Mouse (Mus musculus): ENCODE results near the gene Samd10. TPM values are rescaled to one million over a fixed set of nuclear protein-coding genes. Genes with fewer than 3 reads are reported as not detected.
A peak's percentile ranks its signal among the peaks of the same experiment; 100 is the strongest.

Gene Samd10
- polyA plus RNA-seq, 1 experiment from 2014 or later = 112 TPM

- WGBS = under 1% methylated on average over 11 of the region's 11 CpGs
Measured at GRCm38 (mm10) chr2:181581016-181581401, 18.0 kb downstream of the Samd10 start.

DNA sequence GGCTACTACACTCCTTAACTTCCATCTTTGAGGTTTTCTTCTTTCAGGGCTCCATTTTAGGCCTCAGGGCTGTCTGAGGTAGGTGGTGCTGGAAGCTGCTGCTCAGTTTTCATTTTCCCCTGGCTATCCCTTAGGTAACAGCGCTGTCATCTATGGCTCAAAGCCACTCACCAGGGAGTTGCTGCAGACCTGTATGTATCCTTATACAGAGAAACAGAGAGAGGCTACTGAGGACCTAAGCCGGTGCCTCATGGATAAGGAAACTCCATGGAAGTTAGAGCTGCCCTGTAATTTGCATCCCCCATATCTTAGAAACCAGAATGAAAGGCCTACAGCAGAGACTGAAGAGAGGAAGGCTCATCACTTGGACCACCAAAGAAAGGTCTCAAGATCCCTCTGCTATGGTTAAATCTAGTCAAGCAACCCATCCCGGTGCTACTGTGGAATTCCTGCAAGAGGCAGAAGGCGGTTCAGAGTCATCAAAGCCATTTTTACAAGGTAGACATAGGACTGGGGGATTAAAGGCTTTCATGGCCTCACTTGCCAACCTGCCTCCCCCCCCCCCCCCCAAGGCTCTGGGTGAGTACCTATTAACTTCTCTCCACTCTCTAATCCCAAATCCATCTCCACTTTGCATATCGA is 18.8 kb downstream of the Samd10 start:
- Histone ChIP-seq H3K4me1 (peaks cover 32% of the 10 kb centered on the region), H3K27me3 (no peaks in the 10 kb centered on the region), H3K4me3 (peak overlapping the region; percentile 73), H3K27ac (replicated peaks) (no peak overlapping the region; the same call in 1 of the 2 replicates), H3K9ac (replicated peaks) (peak overlapping the region; percentile 82; the same call in 1 of the 2 replicates), H3K36me3 (peaks cover 22% of the 10 kb centered on the region), H3K9me3 (no peaks in the 10 kb centered on the region), H3K4me2 (replicated peaks) (peak overlapping the region; percentile 84)
- WGBS = 83% methylated on average over 5 of the region's 5 CpGs
- ATAC-seq (replicated peaks) = no peak

More at GRCm38 (mm10) chr2:181581016-181581401, 18.0 kb downstream of the Samd10 start:
- peak overlapping the region; percentile 84 for H3K4me2 ChIP-seq (replicated peaks)
- peak overlapping the region; percentile 82 for H3K9ac ChIP-seq (replicated peaks)
- H3K36me3 ChIP-seq = peaks cover 30% of the 10 kb centered on the region
- peak overlapping the region; percentile 91 for H3K27ac ChIP-seq (replicated peaks)
- peak overlapping the region; percentile 73 for H3K4me3 ChIP-seq
- H3K27me3 ChIP-seq = no peaks in the 10 kb centered on the region
- ATAC-seq (replicated peaks) = peak; percentile 73
- peaks cover 32% of the 10 kb centered on the region for H3K4me1 ChIP-seq
- H3K9me3 ChIP-seq = no peaks in the 10 kb centered on the region

DNA sequence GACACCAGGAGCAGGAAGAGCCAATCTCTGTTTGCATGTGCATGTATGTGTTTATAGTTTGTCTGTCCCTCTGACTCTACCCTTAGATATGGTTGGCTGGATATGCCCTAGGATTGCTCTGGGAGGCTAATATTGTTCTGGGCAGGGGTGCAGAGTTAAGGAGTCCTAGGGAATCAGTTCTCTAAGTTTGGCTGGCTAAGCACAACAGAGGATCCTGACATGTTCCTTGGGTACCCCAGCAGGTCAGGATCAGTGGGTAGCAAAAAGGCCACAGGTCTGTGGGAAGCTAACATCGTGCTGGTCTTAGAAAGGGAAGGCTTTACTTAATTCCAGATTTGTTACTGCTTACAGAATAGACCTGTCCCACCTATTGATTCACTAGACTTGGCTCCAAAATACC is 19.3 kb downstream of the Samd10 start:
- Histone ChIP-seq H3K27ac (replicated peaks) (no peak overlapping the region), H3K4me1 (peaks cover 32% of the 10 kb centered on the region), H3K36me3 (peaks cover 16% of the 10 kb centered on the region), H3K9me3 (no peaks in the 10 kb centered on the region), H3K4me2 (replicated peaks) (no peak overlapping the region), H3K27me3 (no peaks in the 10 kb centered on the region), H3K9ac (replicated peaks) (no peak overlapping the region), H3K4me3 (no peak overlapping the region)
- 96% methylated on average over 1 of the region's 1 CpGs for WGBS
- no peak for ATAC-seq (replicated peaks)

DNA sequence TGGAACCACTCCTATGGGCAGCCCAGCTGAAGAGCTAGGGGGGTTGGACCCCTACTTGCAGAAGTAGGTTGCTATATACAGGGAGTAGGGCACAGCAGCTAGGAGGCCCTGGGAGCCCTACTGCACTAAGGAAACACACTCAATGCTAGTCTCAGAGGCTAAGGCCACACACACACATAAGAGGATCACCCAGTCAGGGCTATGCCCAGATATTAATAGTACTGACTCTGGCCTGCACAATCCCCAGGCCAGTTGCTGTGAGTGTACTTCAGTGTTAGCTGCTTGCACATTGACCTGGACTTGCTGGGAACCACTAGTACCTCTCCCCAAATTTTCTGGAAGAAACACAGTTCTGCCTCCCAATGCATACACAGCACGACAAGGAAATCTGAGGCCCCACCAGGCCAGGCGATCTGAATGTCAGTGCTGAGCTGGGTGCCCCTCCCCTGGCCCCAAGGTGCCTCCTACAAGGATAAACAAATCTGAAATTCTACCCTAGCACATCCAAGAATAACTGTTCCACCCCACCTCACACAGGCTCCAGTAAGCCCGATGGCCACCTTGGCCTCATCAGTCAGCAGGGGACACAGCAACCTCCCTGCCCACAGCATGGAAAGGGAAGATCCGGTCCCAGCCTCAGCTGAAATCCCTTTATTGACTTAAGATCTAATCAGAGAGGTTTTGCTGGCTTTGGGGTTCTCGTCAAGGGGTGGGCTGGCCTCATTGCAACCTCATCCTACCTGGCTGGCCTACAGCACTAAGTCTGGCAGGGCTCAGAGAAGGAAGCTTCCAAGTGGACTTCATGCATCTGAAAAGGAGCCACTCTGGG is 20.0 kb downstream of the Samd10 start:
- H3K4me2 ChIP-seq (replicated peaks) = no peak overlapping the region
- no peak overlapping the region for H3K27ac ChIP-seq (replicated peaks)
- WGBS = 77% methylated on average over 5 of the region's 5 CpGs
- H3K9ac ChIP-seq (replicated peaks) = no peak overlapping the region
- peaks cover 10% of the 10 kb centered on the region for H3K36me3 ChIP-seq
- ATAC-seq (replicated peaks) = no peak
- H3K4me3 ChIP-seq = no peak overlapping the region
- no peaks in the 10 kb centered on the region for H3K9me3 ChIP-seq
- H3K27me3 ChIP-seq = no peaks in the 10 kb centered on the region
- H3K4me1 ChIP-seq = peaks cover 32% of the 10 kb centered on the region

DNA sequence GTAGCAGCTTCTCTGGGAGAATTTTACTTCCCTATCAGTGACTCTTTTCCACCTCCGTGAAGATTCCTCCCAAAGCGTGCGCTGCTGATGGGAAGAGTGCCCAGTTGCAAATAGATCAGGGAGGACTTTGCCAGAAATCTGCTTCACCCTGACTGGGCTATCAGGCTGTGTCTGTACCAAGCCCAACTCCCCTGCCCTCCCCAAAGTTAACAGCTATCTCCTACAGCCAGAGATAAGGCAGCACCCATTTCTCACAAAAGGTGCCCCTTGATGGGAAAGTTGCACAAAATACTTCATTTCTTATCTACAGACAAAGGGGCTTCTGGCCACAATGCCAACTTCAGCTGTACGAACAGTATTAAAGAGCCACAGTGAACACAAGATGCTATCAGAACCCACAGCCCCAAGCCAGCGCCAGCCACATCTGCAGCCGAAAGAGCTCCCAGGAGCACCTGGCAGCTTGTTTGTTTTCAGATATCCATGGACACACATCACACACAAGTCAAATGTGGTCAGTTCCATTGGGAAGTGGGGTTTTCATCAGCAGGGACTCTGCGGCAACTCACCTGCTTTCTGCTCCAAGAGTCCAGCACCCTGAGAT is 20.9 kb downstream of the Samd10 start:
- H3K4me1 ChIP-seq = peaks cover 32% of the 10 kb centered on the region
- no peak overlapping the region for H3K9ac ChIP-seq (replicated peaks)
- no peak overlapping the region for H3K27ac ChIP-seq (replicated peaks)
- no peak overlapping the region for H3K4me2 ChIP-seq (replicated peaks)
- WGBS = 77% methylated on average over 7 of the region's 7 CpGs
- H3K36me3 ChIP-seq = peaks cover 6% of the 10 kb centered on the region; the same call in 1 of the 2 replicates
- H3K9me3 ChIP-seq = no peaks in the 10 kb centered on the region
- H3K4me3 ChIP-seq = no peak overlapping the region
- ATAC-seq (replicated peaks) = no peak
- no peaks in the 10 kb centered on the region for H3K27me3 ChIP-seq

DNA sequence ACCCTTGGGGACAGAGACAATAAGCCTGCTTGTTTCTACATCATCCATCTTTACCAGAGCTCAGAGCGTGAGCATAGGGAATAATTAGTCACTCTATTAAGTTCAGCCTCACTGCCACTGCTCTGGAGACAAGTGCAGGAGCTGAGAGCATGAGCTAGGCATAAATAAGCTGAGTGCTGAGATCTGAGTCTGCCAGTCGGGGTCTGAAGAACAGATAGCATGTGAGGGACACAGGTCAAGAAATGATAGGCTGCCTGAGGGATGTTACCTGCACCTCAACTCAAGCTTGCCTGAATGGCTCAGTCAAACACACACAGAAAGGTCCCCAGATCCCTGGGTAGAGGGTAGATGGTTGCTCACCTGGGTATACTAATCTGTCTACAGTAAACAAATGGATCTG is 21.9 kb downstream of the Samd10 start:
- Histone ChIP-seq H3K27ac (replicated peaks) (no peak overlapping the region), H3K36me3 (peaks cover 4% of the 10 kb centered on the region; the same call in 1 of the 2 replicates), H3K27me3 (no peaks in the 10 kb centered on the region), H3K4me1 (peaks cover 30% of the 10 kb centered on the region), H3K9ac (replicated peaks) (no peak overlapping the region), H3K9me3 (no peaks in the 10 kb centered on the region), H3K4me3 (no peak overlapping the region), H3K4me2 (replicated peaks) (no peak overlapping the region)
- no peak for ATAC-seq (replicated peaks)
- 79% methylated on average over 2 of the region's 2 CpGs for WGBS

GRCm38 (mm10) chr2:181576613-181577012 is 22.4 kb downstream of the Samd10 start:
- H3K4me2 ChIP-seq (replicated peaks) = no peak overlapping the region
- peaks cover 4% of the 10 kb centered on the region; the same call in 1 of the 2 replicates for H3K36me3 ChIP-seq
- ATAC-seq (replicated peaks) = no peak
- H3K9me3 ChIP-seq = no peaks in the 10 kb centered on the region
- no peak overlapping the region for H3K9ac ChIP-seq (replicated peaks)
- H3K27ac ChIP-seq (replicated peaks) = no peak overlapping the region
- H3K4me3 ChIP-seq = no peak overlapping the region
- WGBS = 89% methylated on average over 2 of the region's 2 CpGs
- H3K27me3 ChIP-seq = no peaks in the 10 kb centered on the region
- peaks cover 27% of the 10 kb centered on the region for H3K4me1 ChIP-seq

DNA sequence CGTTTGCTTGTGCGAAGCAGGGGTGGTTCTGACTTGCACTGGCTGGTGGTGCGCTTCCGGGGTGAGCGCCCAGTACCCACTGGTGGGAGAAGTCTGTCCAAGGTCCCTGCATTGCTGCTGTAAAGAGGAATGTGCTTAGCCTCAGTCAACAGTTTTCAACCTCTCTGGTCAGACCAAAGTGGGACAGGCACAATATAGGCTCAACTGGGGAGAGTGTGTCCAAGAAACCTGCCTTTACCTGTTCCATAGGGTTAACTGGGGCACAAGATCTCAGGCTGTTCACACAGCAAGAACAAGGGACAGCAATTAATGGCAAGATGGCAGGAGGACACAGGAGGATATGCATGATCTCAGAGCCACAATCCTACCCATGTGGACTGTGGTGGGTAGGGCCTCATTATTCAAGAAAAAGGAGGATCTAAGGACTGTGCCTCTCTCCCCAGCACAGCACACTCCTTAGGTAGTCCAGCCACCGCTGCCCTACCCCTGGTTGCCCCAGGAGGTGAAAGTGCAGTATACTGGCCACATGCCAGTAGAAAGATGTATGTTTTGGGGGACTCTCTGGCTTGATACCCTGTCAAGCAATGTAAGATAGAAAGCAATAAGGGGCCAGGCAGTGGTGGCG is 24.0 kb downstream of the Samd10 start:
- Histone ChIP-seq H3K27ac (replicated peaks) (no peak overlapping the region), H3K36me3 (peaks cover 4% of the 10 kb centered on the region; the same call in 1 of the 2 replicates), H3K9me3 (no peaks in the 10 kb centered on the region), H3K4me2 (replicated peaks) (no peak overlapping the region), H3K4me3 (no peak overlapping the region), H3K4me1 (peaks cover 16% of the 10 kb centered on the region), H3K9ac (replicated peaks) (no peak overlapping the region), H3K27me3 (no peaks in the 10 kb centered on the region)
- ATAC-seq (replicated peaks) = no peak
- WGBS = 95% methylated on average over 7 of the region's 7 CpGs

DNA sequence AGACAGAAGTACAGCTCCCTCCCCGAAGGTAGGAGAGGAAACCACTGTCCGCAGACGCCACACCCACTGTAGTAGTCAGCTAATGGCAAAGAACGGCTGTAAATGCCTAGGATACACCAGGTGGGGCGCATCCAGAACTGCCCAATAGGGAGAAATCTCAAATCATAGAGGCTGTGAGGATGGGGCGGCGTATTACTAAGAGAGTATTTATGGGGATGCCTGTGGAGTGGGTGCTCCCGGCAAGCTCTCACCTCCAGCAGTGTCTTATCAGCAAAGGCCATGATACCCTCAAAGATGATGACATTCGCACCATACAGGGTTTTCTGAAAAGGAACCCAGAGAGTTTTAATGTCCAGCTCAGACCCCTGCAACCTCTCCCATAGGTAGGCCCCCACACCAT is 25.1 kb downstream of the Samd10 start:
- H3K4me2 ChIP-seq (replicated peaks) = no peak overlapping the region
- peaks cover 4% of the 10 kb centered on the region; the same call in 1 of the 2 replicates for H3K36me3 ChIP-seq
- WGBS = 90% methylated on average over 9 of the region's 9 CpGs
- H3K4me1 ChIP-seq = peaks cover 12% of the 10 kb centered on the region; the same call in 1 of the 2 replicates
- no peak overlapping the region for H3K4me3 ChIP-seq
- H3K27ac ChIP-seq (replicated peaks) = no peak overlapping the region
- no peak overlapping the region for H3K9ac ChIP-seq (replicated peaks)
- no peak for ATAC-seq (replicated peaks)
- H3K9me3 ChIP-seq = no peaks in the 10 kb centered on the region
- no peaks in the 10 kb centered on the region for H3K27me3 ChIP-seq

GRCm38 (mm10) chr2:181572921-181573920 is 25.8 kb downstream of the Samd10 start:
- no peak overlapping the region for H3K4me3 ChIP-seq
- H3K36me3 ChIP-seq = peaks cover 4% of the 10 kb centered on the region; the same call in 1 of the 2 replicates
- no peak overlapping the region for H3K27ac ChIP-seq (replicated peaks)
- peaks cover 10% of the 10 kb centered on the region; the same call in 1 of the 2 replicates for H3K4me1 ChIP-seq
- ATAC-seq (replicated peaks) = no peak
- 95% methylated on average over 15 of the region's 15 CpGs for WGBS
- H3K9me3 ChIP-seq = no peaks in the 10 kb centered on the region
- H3K27me3 ChIP-seq = no peaks in the 10 kb centered on the region
- H3K9ac ChIP-seq (replicated peaks) = no peak overlapping the region
- no peak overlapping the region for H3K4me2 ChIP-seq (replicated peaks)

Measured in forebrain, embryonic 15.5 days (tissue).